Mouse (Mus musculus): Measurements from ENCODE around the gene Rab37.

DNA sequence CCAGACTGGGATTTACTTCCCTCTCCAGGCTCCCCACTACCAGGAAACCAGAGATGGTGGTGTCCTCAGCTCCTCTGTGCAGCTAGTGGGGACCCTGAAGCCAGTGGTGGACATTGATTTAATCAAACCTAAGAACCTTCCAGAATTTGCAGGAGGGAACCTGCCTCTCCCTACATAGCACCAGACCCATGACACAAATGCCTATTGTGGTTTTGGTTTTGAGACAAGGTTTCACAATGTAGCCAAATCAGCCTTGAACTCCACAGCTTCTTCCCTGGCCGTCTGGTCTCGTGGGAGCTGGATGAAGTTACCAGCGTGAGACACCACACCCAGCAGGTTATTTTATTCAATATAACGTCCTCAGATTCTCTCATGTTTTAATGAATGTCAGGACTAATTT lies 32.5 kb upstream of the Rab37 start:
- TF ChIP-seq CTCF (conservative IDR thresholded peaks at IDR 0.05; ENCODE audit: low read length) (no peak), NANOG (IDR thresholded peaks at IDR 0.05; ENCODE audit: borderline replicate concordance, low read length) (no peak), POU5F1 (IDR thresholded peaks at IDR 0.05; ENCODE audit: borderline replicate concordance, low read length) (no peak)

Data from E14TG2a.4 (cell line).